Mouse (Mus musculus) CH12.LX (cell line): Measurements from ENCODE around the gene Vmn2r86.
"Not testable (repeated sequence)": the region's sequence is repeated elsewhere in the genome, so short reads cannot be mapped to it uniquely, and the experiment has no call there.

Experiments used
- CTCF ChIP-seq, 2 experiments: IDR thresholded peaks in 1 of 2; conservative IDR thresholded peaks in 1 of 2; 2 replicates each; pipeline ENCODE4 v1.5.1; 2011 to 2012; ENCODE audit warnings: low read depth in 2 of 2, low read length in 2 of 2, improper control_type of control experiment in 1 of 2, inconsistent platforms in 1 of 2, mild to moderate bottlenecking in 1 of 2, moderate library complexity in 1 of 2
- EP300 ChIP-seq: IDR thresholded peaks from 2 replicates; pipeline ENCODE4 v1.6.1; 2011; ENCODE audit warnings: low read length, improper control_type of control experiment
- POLR2A ChIP-seq: IDR thresholded peaks from 2 replicates; pipeline ENCODE4 v1.6.1; 2011; ENCODE audit warnings: low read depth, mild to moderate bottlenecking, improper control_type of control experiment, low read length
- USF1 ChIP-seq: IDR thresholded peaks from 2 replicates; pipeline ENCODE4 v1.6.1; 2014; ENCODE audit warnings: low read depth, mild to moderate bottlenecking, inconsistent platforms, low read length, improper control_type of control experiment

DNA sequence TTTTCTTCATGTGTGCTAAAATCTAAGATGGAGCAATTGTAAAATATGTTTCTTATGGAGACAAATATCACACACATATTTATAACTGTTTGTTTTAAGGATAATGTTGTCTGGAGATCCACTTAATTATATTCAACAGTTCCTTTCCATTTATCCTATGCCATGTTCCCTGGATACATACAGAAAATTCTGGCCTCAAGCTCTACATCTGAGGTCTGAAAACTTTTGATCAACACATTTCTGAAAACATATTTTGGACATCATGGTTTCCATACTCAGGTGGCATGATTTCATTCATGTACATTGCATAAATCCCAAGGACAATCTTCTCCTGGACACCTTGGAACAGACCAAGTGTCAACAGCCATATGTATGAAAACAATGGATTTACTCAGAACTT lies 26.2 kb downstream of the Vmn2r86 start, which contains the start of gene Vmn2r85:
- not testable (repeated sequence) for TF ChIP-seq CTCF (conservative IDR thresholded peaks at IDR 0.05 in 1 of 2, IDR thresholded peaks at IDR 0.05 in 1 of 2; ENCODE audit: low read depth in 2 of 2, low read length in 2 of 2); USF1; POLR2A; EP300
